Mouse (Mus musculus) bone marrow, adult 2 months (tissue): ENCODE data around the gene Larp7.

Experiments
- CTCF ChIP-seq: fragments of 200-500 bp; IDR thresholded peaks from 2 replicates; pipeline ENCODE4 v1.5.1; 2011; ENCODE audit warnings: low read length, control low read depth; ENCODE audit not compliant: control insufficient read depth, insufficient read depth
- POLR2A ChIP-seq: fragments of 200-500 bp; IDR thresholded peaks from 2 replicates; pipeline ENCODE4 v1.6.1; 2011; ENCODE audit warnings: low read depth, mild to moderate bottlenecking, control low read depth, low read length, borderline replicate concordance; ENCODE audit not compliant: control insufficient read depth

DNA sequence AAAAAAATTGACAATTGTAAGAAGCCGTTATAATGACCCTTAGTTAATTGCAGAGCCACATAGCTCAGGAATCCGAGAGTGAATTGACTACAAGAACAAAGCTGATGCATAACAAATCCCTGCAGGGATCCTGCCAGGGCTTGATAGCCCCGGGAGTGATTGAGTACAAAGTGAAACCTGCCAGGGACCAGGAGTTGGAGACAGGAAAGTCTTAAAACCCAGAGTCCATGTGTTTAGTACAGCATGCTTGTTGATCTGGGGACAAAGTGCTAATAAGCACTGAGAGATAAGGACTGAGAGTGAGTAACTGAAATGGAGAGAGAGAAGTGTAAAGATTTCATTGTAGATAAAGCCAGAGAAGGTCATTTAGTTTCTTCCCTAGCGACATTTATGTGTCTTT lies 22.9 kb downstream of the Larp7 start:
- TF ChIP-seq POLR2A: no peak
- TF ChIP-seq CTCF: no peak
